ENCODE assay signal across 9 mouse cellular contexts in genomic region chr1:51466385-51466784, GRCm38 (mm10). TPM values are rescaled to one million over a fixed set of nuclear protein-coding genes. Genes with fewer than 3 reads are reported as not detected.
A peak's percentile ranks its signal among the peaks of the same experiment; 100 is the strongest.
DNase-seq lines count a peak whose midpoint lies in the region; ATAC-seq and TF ChIP-seq lines count a peak whose summit lies in the region.
"Had no signal": no experiment of that assay in that cellular context is flagged by ENCODE, and none has a peak within 500 bp of the region (broad histone marks: within the 10 kb centered on the region; RNA-seq: fewer than 3 reads in every experiment).

No protein-coding gene starts in this region.

- DNase-seq in cerebellum, adult 9-10 months: peak; percentile 54
- no peak for DNase-seq in cerebellum, postnatal 36 days
- DNase-seq in layer of hippocampus, adult 2 months (ENCODE audit: low spot score in 2 of 2): peak; percentile 17 to 18
- no peak for DNase-seq in layer of hippocampus, adult 8-10 months (ENCODE audit: low spot score in 2 of 2)
- DNase-seq in right cerebral cortex, postnatal 10 days (ENCODE audit: low spot score in 2 of 2): no peak
- no peak for DNase-seq in left cerebral cortex, adult 8-10 months (ENCODE audit: low spot score in 2 of 2)

- ATAC-seq in activated CD4-positive, CD25-positive, alpha-beta regulatory T cell, adult 4 months: peak; percentile 32
- peak; percentile 60 for ATAC-seq in monocyte, adult 5-6 weeks (replicated peaks; ENCODE audit: insufficient number of reproducible peaks, low FRiP score, low TSS enrichment, poor library complexity, severe bottlenecking)

- no peak overlapping the region for H3K4me3 ChIP-seq in layer of hippocampus, adult 2 months
- H3K4me3 ChIP-seq: embryonic facial prominence, embryonic 15.5 days had no signal

- peak; percentile 82 for TF ChIP-seq CTCF in layer of hippocampus, adult 2 months (conservative IDR thresholded peaks at IDR 0.05)

- no peak overlapping the region for H3K27ac ChIP-seq in layer of hippocampus, adult 2 months
- H3K27ac ChIP-seq: embryonic facial prominence, embryonic 15.5 days had no signal

RNA-seq across cellular contexts. Expression of gene Nabp1, which starts 11.8 kb away (rescaled TPM):
- 10 to 100 TPM; 18.9 to 20.1 TPM for total RNA-seq in layer of hippocampus, adult 2 months (2021)
- total RNA-seq in layer of hippocampus, adult 8-10 months (2022): 10 to 100 TPM; 15.1 to 22.9 (median 20.5) TPM
- polyA plus RNA-seq in activated CD4-positive, CD25-positive, alpha-beta regulatory T cell, adult 4 months (2017; shearing (Covaris generic)): 10 to 100 TPM; 36.4 to 49.1 TPM
- 671 to 1,088 TPM (median 852 TPM) in 3 replicates for total RNA-seq in monocyte, adult 5-6 weeks (2017)
- 10 to 100 TPM in 3 of 4 experiments, 1 to 10 TPM in 1; 8.8 to 15.0 (median 12.9) TPM for total RNA-seq in left cerebral cortex, adult 8-10 months (2022)

Comparison
In these comparisons a context has a peak if more than half of its experiments do, and no peak if none do; other contexts are left out.
1. DNase-seq: peak in cerebellum, adult 9-10 months (single experiment) and layer of hippocampus, adult 2 months (2 of 2); none in cerebellum, postnatal 36 days (0 of 2), layer of hippocampus, adult 8-10 months (0 of 2), right cerebral cortex, postnatal 10 days (0 of 2) and left cerebral cortex, adult 8-10 months (0 of 2).
2. RNA of gene Nabp1, which starts 11.8 kb away (total RNA-seq): 671 to 1,088 TPM in monocyte, adult 5-6 weeks; 15.1 to 22.9 TPM in layer of hippocampus, adult 8-10 months, 18.9 to 20.1 TPM in layer of hippocampus, adult 2 months and 8.8 to 15.0 TPM in left cerebral cortex, adult 8-10 months; every median in the first group is over 10 times any median in the second.